Mouse (Mus musculus): ENCODE results near the gene Onecut1.

GRCm38 (mm10) chr9:74900141-74900540 is 38.4 kb downstream of the Onecut1 start:
- TF ChIP-seq CTCF (IDR thresholded peaks at IDR 0.05; ENCODE audit: extremely low read depth, insufficient read depth, low read length) (no peak), POLR2A (IDR thresholded peaks at IDR 0.05; ENCODE audit: extremely low read depth, insufficient read depth, low read length) (no peak)

Data from cortical plate, adult 2 months (tissue).